Mouse (Mus musculus) megakaryocyte, embryonic 14.5 days (primary cell): Measurements from ENCODE around the gene Gm21680. TPM values are rescaled to one million over a fixed set of nuclear protein-coding genes. Genes with fewer than 3 reads are reported as not detected.
A peak's percentile ranks its signal among the peaks of the same experiment; 100 is the strongest.
"Not testable (repeated sequence)": the region's sequence is repeated elsewhere in the genome, so short reads cannot be mapped to it uniquely, and the experiment has no call there.

Experiments used
- H3K27me3 ChIP-seq: replicated peaks from 2 replicates; pipeline ENCODE3; 2012; ENCODE audit warnings: inconsistent platforms
- H3K36me3 ChIP-seq: replicated peaks from 2 replicates; pipeline ENCODE3; 2012; ENCODE audit warnings: low read length, inconsistent platforms, mixed read lengths
- H3K4me1 ChIP-seq: 2 replicates; pipeline ENCODE4 v1.6.1; 2012; ENCODE audit warnings: inconsistent platforms
- H3K4me3 ChIP-seq: replicated peaks from 2 replicates; pipeline ENCODE3; 2012; ENCODE audit warnings: moderate library complexity, mild to moderate bottlenecking, inconsistent platforms
- H3K9me3 ChIP-seq: 2 replicates; pipeline ENCODE4 v1.6.1; 2012; ENCODE audit warnings: inconsistent platforms
- polyA plus RNA-seq: library from polyadenylated mRNA; stranded (reverse); fragments of >175 nt; gene quantifications from 2 replicates; pipeline ENCODE4 v1.2.3, GENCODE M21; 2012; ENCODE audit warnings: low replicate concordance; ENCODE audit not compliant: insufficient read depth

Gene Gm21680
- not detected in 2 replicates for polyA plus RNA-seq

- H3K4me3 ChIP-seq, H3K36me3 ChIP-seq, H3K27me3 ChIP-seq, H3K4me1 ChIP-seq, H3K9me3 ChIP-seq: not testable (repeated sequence)
Observed at GRCm38 (mm10) chr5:25972563-25972962, at the start of gene Gm21680. Gene Gm21680, minus strand, starts transcription at chr5:25972663.

- H3K4me1 ChIP-seq, H3K9me3 ChIP-seq, H3K4me3 ChIP-seq, H3K36me3 ChIP-seq, H3K27me3 ChIP-seq: not testable (repeated sequence)
Observed at GRCm38 (mm10) chr5:26007697-26008096, 35.2 kb upstream of the Gm21680 start.

- not testable (repeated sequence) for H3K9me3 ChIP-seq, H3K36me3 ChIP-seq, H3K27me3 ChIP-seq, H3K4me1 ChIP-seq
- peak overlapping the region; percentile 29 for H3K4me3 ChIP-seq
Observed at GRCm38 (mm10) chr5:26006937-26007695, 34.7 kb upstream of the Gm21680 start.

- H3K4me1 ChIP-seq, H3K36me3 ChIP-seq, H3K9me3 ChIP-seq, H3K27me3 ChIP-seq, H3K4me3 ChIP-seq: not testable (repeated sequence)
Observed at GRCm38 (mm10) chr5:26004698-26005097, 32.2 kb upstream of the Gm21680 start, which contains the start of gene Gm1979. Gene Gm1979, minus strand, starts transcription at chr5:26004798.

- H3K4me1 ChIP-seq, H3K36me3 ChIP-seq, H3K9me3 ChIP-seq, H3K4me3 ChIP-seq, H3K27me3 ChIP-seq: not testable (repeated sequence)
Observed at GRCm38 (mm10) chr5:25988550-25988949, 16.1 kb upstream of the Gm21680 start, which contains the start of gene Gm21698. Gene Gm21698, minus strand, starts transcription at chr5:25988650.

- not testable (repeated sequence) for H3K9me3 ChIP-seq, H3K36me3 ChIP-seq, H3K27me3 ChIP-seq, H3K4me3 ChIP-seq, H3K4me1 ChIP-seq
Observed at GRCm38 (mm10) chr5:25957050-25957449, 15.4 kb downstream of the Gm21680 start.

- H3K27me3 ChIP-seq, H3K36me3 ChIP-seq, H3K9me3 ChIP-seq, H3K4me3 ChIP-seq, H3K4me1 ChIP-seq: not testable (repeated sequence)
Observed at GRCm38 (mm10) chr5:25956611-25957010, 15.9 kb downstream of the Gm21680 start.

- not testable (repeated sequence) for H3K27me3 ChIP-seq, H3K9me3 ChIP-seq, H3K36me3 ChIP-seq, H3K4me1 ChIP-seq, H3K4me3 ChIP-seq
Observed at GRCm38 (mm10) chr5:25954317-25954716, 18.1 kb downstream of the Gm21680 start, which contains the start of gene Gm21671. Gene Gm21671, minus strand, starts transcription at chr5:25954417.

- not testable (repeated sequence) for H3K9me3 ChIP-seq, H3K4me1 ChIP-seq, H3K27me3 ChIP-seq, H3K36me3 ChIP-seq, H3K4me3 ChIP-seq
Observed at GRCm38 (mm10) chr5:25945391-25945790, 27.1 kb downstream of the Gm21680 start.

- H3K9me3 ChIP-seq, H3K4me3 ChIP-seq, H3K27me3 ChIP-seq, H3K4me1 ChIP-seq, H3K36me3 ChIP-seq: not testable (repeated sequence)
Observed at GRCm38 (mm10) chr5:25942281-25942680, 30.2 kb downstream of the Gm21680 start, which contains the start of gene Gm21663. Gene Gm21663, minus strand, starts transcription at chr5:25942381.

Other genes starting within 250 kb of the Gm21680 start
- 1.4 TPM in 1 of 2 replicates, not detected in the other for gene Actr3b, start 212.7 kb downstream of the Gm21680 start, polyA plus RNA-seq
- not detected in 2 replicates for gene Gm21663, start 30.3 kb downstream of the Gm21680 start, polyA plus RNA-seq
- not detected in 2 replicates for gene Gm21671, start 18.2 kb downstream of the Gm21680 start, polyA plus RNA-seq
- gene Gm21698, start 16.0 kb upstream of the Gm21680 start, polyA plus RNA-seq = not detected in 2 replicates
- not detected in 2 replicates for gene Gm1979, start 32.1 kb upstream of the Gm21680 start, polyA plus RNA-seq
- not detected in 2 replicates for gene Gm5862, start 50.3 kb upstream of the Gm21680 start, polyA plus RNA-seq
- not detected in 2 replicates for gene Speer4a, start 66.9 kb upstream of the Gm21680 start, polyA plus RNA-seq
- gene Gm7347, start 85.9 kb upstream of the Gm21680 start, polyA plus RNA-seq = not detected in 2 replicates
- gene Gm10471, start 116.6 kb upstream of the Gm21680 start, polyA plus RNA-seq = not detected in 2 replicates
- gene 5031410I06Rik, start 132.7 kb upstream of the Gm21680 start, polyA plus RNA-seq = not detected in 2 replicates
- not detected in 2 replicates for gene Gm10220, start 148.8 kb upstream of the Gm21680 start, polyA plus RNA-seq